Mouse (Mus musculus): ENCODE data around the gene Tmem266.

- TF ChIP-seq CTCF (IDR thresholded peaks at IDR 0.05; ENCODE audit: extremely low read depth, insufficient read depth, low read length): no peak
- no peak for TF ChIP-seq POLR2A (IDR thresholded peaks at IDR 0.05; ENCODE audit: extremely low read depth, insufficient read depth, low read length)
Measured at GRCm38 (mm10) chr9:55438433-55438832, 111.7 kb downstream of the Tmem266 start.

Data from cortical plate, adult 2 months (tissue).